Mouse (Mus musculus) intestine, embryonic 15.5 days (tissue): ENCODE results near the gene Olfr1174-ps. TPM values are rescaled to one million over a fixed set of nuclear protein-coding genes. Genes with fewer than 3 reads are reported as not detected.

Experiments used
- ATAC-seq: fragments of 200-750 bp; cut with Nextera tagmentation; 2 replicates; pipeline ENCODE4 v1.8.0; 2017; ENCODE audit warnings: moderate TSS enrichment, moderate library complexity
- H3K27ac ChIP-seq: fragments of 300-500 bp; sonication (generic); 2 replicates; pipeline ENCODE4 v1.5.1; 2015; ENCODE audit warnings: mild to moderate bottlenecking, inconsistent platforms
- H3K27me3 ChIP-seq: fragments of 300-500 bp; sonication (generic); replicated peaks from 2 replicates; pipeline ENCODE4 v1.6.1; 2015; ENCODE audit warnings: inconsistent platforms
- H3K36me3 ChIP-seq: fragments of 300-500 bp; sonication (generic); 2 replicates; pipeline ENCODE4 v1.6.1; 2015; ENCODE audit warnings: inconsistent platforms
- H3K4me1 ChIP-seq: fragments of 300-500 bp; sonication (generic); replicated peaks from 2 replicates; pipeline ENCODE4 v1.6.1; 2015; ENCODE audit warnings: inconsistent platforms
- H3K4me2 ChIP-seq: fragments of 300-500 bp; sonication (generic); replicated peaks from 2 replicates; pipeline ENCODE4 v1.6.1; 2015; ENCODE audit warnings: mild to moderate bottlenecking, inconsistent platforms
- H3K4me3 ChIP-seq: fragments of 300-500 bp; sonication (generic); replicated peaks from 2 replicates; pipeline ENCODE4 v1.5.1; 2015; ENCODE audit warnings: inconsistent platforms
- H3K9ac ChIP-seq: fragments of 300-500 bp; sonication (generic); 2 replicates; pipeline ENCODE4 v1.6.1; 2015; ENCODE audit warnings: inconsistent platforms
- H3K9me3 ChIP-seq: fragments of 300-500 bp; sonication (generic); 2 replicates; pipeline ENCODE4 v1.6.1; 2016; ENCODE audit warnings: inconsistent platforms
- WGBS: fragments of 180-500 bp; shearing (Covaris S2); methylation state at CpG from one replicate; pipeline ENCODE4 v1.1.7; 2015; 5-methylcytosine and 5-hydroxymethylcytosine counted together
- polyA plus RNA-seq: library from polyadenylated mRNA; unstranded; fragments of >200 nt; fragmentation: Nextera tagmentation; extraction: Ambion mirVana; gene quantifications from 2 replicates; pipeline ENCODE4 v1.2.1, GENCODE M21; 2015

Olfr1174-ps gene
- not detected in 2 replicates for polyA plus RNA-seq

- 88% methylated on average over 4 of the region's 4 CpGs for WGBS
- Histone ChIP-seq H3K27ac (no peak within 1 kb of the TSS), H3K4me2 (no peak within 1 kb of the TSS), H3K9ac (no peak within 1 kb of the TSS), H3K36me3 (no peaks in the 10 kb centered on the region), H3K4me3 (no peak within 1 kb of the TSS), H3K27me3 (no peaks in the 10 kb centered on the region), H3K4me1 (no peaks in the 10 kb centered on the region), H3K9me3 (no peaks in the 10 kb centered on the region)
- ATAC-seq, result no peak
Measured at GRCm38 (mm10) chr2:88315035-88315434, at the start of gene Olfr1174-ps. Olfr1174-ps (minus strand) TSS chr2:88315135.

- H3K9ac ChIP-seq, result no peak overlapping the region
- H3K9me3 ChIP-seq, result no peaks in the 10 kb centered on the region
- H3K27me3 ChIP-seq, result no peaks in the 10 kb centered on the region
- no peaks in the 10 kb centered on the region for H3K36me3 ChIP-seq
- H3K4me1 ChIP-seq, result no peaks in the 10 kb centered on the region
- no peak for ATAC-seq
- no peak overlapping the region for H3K4me3 ChIP-seq
- WGBS, result 1% methylated on average over 2 of the region's 2 CpGs
- no peak overlapping the region for H3K27ac ChIP-seq
- no peak overlapping the region for H3K4me2 ChIP-seq
Measured at GRCm38 (mm10) chr2:88356304-88356703, 41.4 kb upstream of the Olfr1174-ps start.

- no peak within 1 kb of the TSS for H3K27ac ChIP-seq
- H3K4me1 ChIP-seq, result no peaks in the 10 kb centered on the region
- H3K9me3 ChIP-seq, result no peaks in the 10 kb centered on the region
- no peak within 1 kb of the TSS for H3K9ac ChIP-seq
- 79% methylated on average over 1 of the region's 1 CpGs for WGBS
- no peaks in the 10 kb centered on the region for H3K27me3 ChIP-seq
- no peak for ATAC-seq
- H3K36me3 ChIP-seq, result no peaks in the 10 kb centered on the region
- no peak within 1 kb of the TSS for H3K4me2 ChIP-seq
- no peak within 1 kb of the TSS for H3K4me3 ChIP-seq
Measured at GRCm38 (mm10) chr2:88346392-88346791, 31.5 kb upstream of the Olfr1174-ps start, which contains the start of gene Olfr1177-ps. Olfr1177-ps (minus strand) TSS chr2:88346492.

- no peak within 1 kb of the TSS for H3K9ac ChIP-seq
- no peak for ATAC-seq
- 61% methylated on average over 1 of the region's 1 CpGs for WGBS
- H3K4me2 ChIP-seq, result no peak within 1 kb of the TSS
- H3K4me3 ChIP-seq, result no peak within 1 kb of the TSS
- H3K27me3 ChIP-seq, result no peaks in the 10 kb centered on the region
- no peaks in the 10 kb centered on the region for H3K9me3 ChIP-seq
- H3K27ac ChIP-seq, result no peak within 1 kb of the TSS
- H3K36me3 ChIP-seq, result no peaks in the 10 kb centered on the region
- H3K4me1 ChIP-seq, result no peaks in the 10 kb centered on the region
Measured at GRCm38 (mm10) chr2:88336421-88336820, 21.5 kb upstream of the Olfr1174-ps start, which contains the start of gene Olfr1176. Olfr1176 (plus strand) TSS chr2:88336721.

- H3K4me1 ChIP-seq, result no peaks in the 10 kb centered on the region
- H3K9me3 ChIP-seq, result no peaks in the 10 kb centered on the region
- H3K4me3 ChIP-seq, result no peak within 1 kb of the TSS
- H3K9ac ChIP-seq, result no peak within 1 kb of the TSS
- no peak for ATAC-seq
- H3K27ac ChIP-seq, result no peak within 1 kb of the TSS
- no peak within 1 kb of the TSS for H3K4me2 ChIP-seq
- H3K27me3 ChIP-seq, result no peaks in the 10 kb centered on the region
- WGBS, result 83% methylated on average over 2 of the region's 2 CpGs
- H3K36me3 ChIP-seq, result no peaks in the 10 kb centered on the region
Measured at GRCm38 (mm10) chr2:88327115-88327514, 12.2 kb upstream of the Olfr1174-ps start, which contains the start of gene Olfr1175-ps. Olfr1175-ps (minus strand) TSS chr2:88327215.

GRCm38 (mm10) chr2:88279775-88280174, 35.2 kb downstream of the Olfr1174-ps start, which contains the start of gene Olfr1173:
Olfr1173 (minus strand) TSS chr2:88279875.
- Histone ChIP-seq H3K27ac (no peak within 1 kb of the TSS), H3K27me3 (no peaks in the 10 kb centered on the region), H3K4me1 (no peaks in the 10 kb centered on the region), H3K9ac (no peak within 1 kb of the TSS), H3K4me2 (no peak within 1 kb of the TSS), H3K9me3 (no peaks in the 10 kb centered on the region), H3K36me3 (no peaks in the 10 kb centered on the region), H3K4me3 (no peak within 1 kb of the TSS)
- no peak for ATAC-seq

Other genes starting within 250 kb of the Olfr1174-ps start
- gene Olfr1163, start 243.3 kb downstream of the Olfr1174-ps start, polyA plus RNA-seq, result not detected in 2 replicates
- gene Olfr1164, start 221.2 kb downstream of the Olfr1174-ps start, polyA plus RNA-seq, result not detected in 2 replicates
- not detected in 2 replicates for gene Olfr1166, start 186.9 kb downstream of the Olfr1174-ps start, polyA plus RNA-seq
- gene Olfr1167, start 159.9 kb downstream of the Olfr1174-ps start, polyA plus RNA-seq, result not detected in 2 replicates
- gene Olfr1168, start 133.3 kb downstream of the Olfr1174-ps start, polyA plus RNA-seq, result not detected in 2 replicates
- not detected in 2 replicates for gene Olfr1170, start 86.8 kb downstream of the Olfr1174-ps start, polyA plus RNA-seq
- gene Olfr1173, start 35.3 kb downstream of the Olfr1174-ps start, polyA plus RNA-seq, result not detected in 2 replicates
- gene Olfr1175-ps, start 12.1 kb upstream of the Olfr1174-ps start, polyA plus RNA-seq, result not detected in 2 replicates
- not detected in 2 replicates for gene Olfr1176, start 21.6 kb upstream of the Olfr1174-ps start, polyA plus RNA-seq
- not detected in 2 replicates for gene Olfr1177-ps, start 31.4 kb upstream of the Olfr1174-ps start, polyA plus RNA-seq
- not detected in 2 replicates for gene Olfr1178, start 71.9 kb upstream of the Olfr1174-ps start, polyA plus RNA-seq
- not detected in 2 replicates for gene Olfr1179, start 91.3 kb upstream of the Olfr1174-ps start, polyA plus RNA-seq
- gene Olfr1180, start 104.0 kb upstream of the Olfr1174-ps start, polyA plus RNA-seq, result not detected in 2 replicates
- not detected in 2 replicates for gene Olfr1181, start 111.0 kb upstream of the Olfr1174-ps start, polyA plus RNA-seq
- gene Gm13757, start 134.0 kb upstream of the Olfr1174-ps start, polyA plus RNA-seq, result not detected in 2 replicates
- not detected in 2 replicates for gene Olfr1183, start 139.7 kb upstream of the Olfr1174-ps start, polyA plus RNA-seq
- gene Olfr1184, start 168.5 kb upstream of the Olfr1174-ps start, polyA plus RNA-seq, result not detected in 2 replicates
- not detected in 2 replicates for gene Olfr1185-ps1, start 178.2 kb upstream of the Olfr1174-ps start, polyA plus RNA-seq
- not detected in 2 replicates for gene Olfr1186, start 203.4 kb upstream of the Olfr1174-ps start, polyA plus RNA-seq
- gene Olfr1188, start 241.8 kb upstream of the Olfr1174-ps start, polyA plus RNA-seq, result not detected in 2 replicates